Mouse (Mus musculus) small intestine, adult 2 months (tissue): ENCODE measurements around the gene H2-DMa.

ENCODE experiments used
- CTCF ChIP-seq: fragments of 200-500 bp; IDR thresholded peaks from 2 replicates; pipeline ENCODE4 v1.5.1; 2012; ENCODE audit warnings: low read depth, mild to moderate bottlenecking, control low read depth, inconsistent platforms, low read length, moderate library complexity, mixed read lengths; ENCODE audit not compliant: insufficient replicate concordance, insufficient read length; ENCODE audit errors: extremely low read depth
- POLR2A ChIP-seq: fragments of 200-500 bp; IDR thresholded peaks from 2 replicates; pipeline ENCODE4 v1.6.1; 2012; ENCODE audit warnings: low read depth, mild to moderate bottlenecking, control low read depth, inconsistent platforms, low read length, moderate library complexity

- TF ChIP-seq CTCF (no peak), POLR2A (no peak)
Observed at GRCm38 (mm10) chr17:34140240-34140639, 20.9 kb downstream of the H2-DMa start.
